Mouse (Mus musculus) MEL (cell line): ENCODE data around the gene Traip.
A peak's percentile ranks its signal among the peaks of the same experiment; 100 is the strongest.

Source experiments
- CTCF ChIP-seq, 3 experiments: IDR thresholded peaks in 2 of 3; conservative IDR thresholded peaks in 1 of 3; 2 replicates each; pipeline ENCODE4 v1.5.1; 2011 to 2012; ENCODE audit warnings: low read length in 3 of 3, low read depth in 2 of 3, mild to moderate bottlenecking in 2 of 3, improper control_type of control experiment in 1 of 3, inconsistent platforms in 1 of 3, mixed read lengths in 1 of 3, moderate library complexity in 1 of 3; ENCODE audit not compliant: control insufficient read depth in 1 of 3, insufficient read depth in 1 of 3, poor library complexity in 1 of 3, severe bottlenecking in 1 of 3
- JUND ChIP-seq: IDR thresholded peaks from 2 replicates; pipeline ENCODE4 v1.6.1; 2011; ENCODE audit warnings: low read depth, mild to moderate bottlenecking, improper control_type of control experiment, low read length
- MAZ ChIP-seq: IDR thresholded peaks from 2 replicates; pipeline ENCODE4 v1.6.1; 2012; ENCODE audit warnings: low read depth, mild to moderate bottlenecking, inconsistent platforms, low read length, improper control_type of control experiment
- POLR2A ChIP-seq, 2 experiments: IDR thresholded peaks; 2 replicates each; pipeline ENCODE4 v1.6.1; 2011 to 2012; ENCODE audit warnings: low read length in 2 of 2, mild to moderate bottlenecking in 2 of 2, control low read depth in 1 of 2, improper control_type of control experiment in 1 of 2, low read depth in 1 of 2, moderate library complexity in 1 of 2; ENCODE audit not compliant: control insufficient read depth in 1 of 2, insufficient read depth in 1 of 2, poor library complexity in 1 of 2
- ZKSCAN1 ChIP-seq: IDR thresholded peaks from 2 replicates; pipeline ENCODE4 v1.6.1; 2012; ENCODE audit warnings: low read depth, mild to moderate bottlenecking, inconsistent platforms, low read length, improper control_type of control experiment, moderate library complexity
- ZMIZ1 ChIP-seq: IDR thresholded peaks from 2 replicates; pipeline ENCODE4 v1.6.1; 2012; ENCODE audit warnings: low read depth, mild to moderate bottlenecking, inconsistent platforms, low read length, improper control_type of control experiment, moderate library complexity

DNA sequence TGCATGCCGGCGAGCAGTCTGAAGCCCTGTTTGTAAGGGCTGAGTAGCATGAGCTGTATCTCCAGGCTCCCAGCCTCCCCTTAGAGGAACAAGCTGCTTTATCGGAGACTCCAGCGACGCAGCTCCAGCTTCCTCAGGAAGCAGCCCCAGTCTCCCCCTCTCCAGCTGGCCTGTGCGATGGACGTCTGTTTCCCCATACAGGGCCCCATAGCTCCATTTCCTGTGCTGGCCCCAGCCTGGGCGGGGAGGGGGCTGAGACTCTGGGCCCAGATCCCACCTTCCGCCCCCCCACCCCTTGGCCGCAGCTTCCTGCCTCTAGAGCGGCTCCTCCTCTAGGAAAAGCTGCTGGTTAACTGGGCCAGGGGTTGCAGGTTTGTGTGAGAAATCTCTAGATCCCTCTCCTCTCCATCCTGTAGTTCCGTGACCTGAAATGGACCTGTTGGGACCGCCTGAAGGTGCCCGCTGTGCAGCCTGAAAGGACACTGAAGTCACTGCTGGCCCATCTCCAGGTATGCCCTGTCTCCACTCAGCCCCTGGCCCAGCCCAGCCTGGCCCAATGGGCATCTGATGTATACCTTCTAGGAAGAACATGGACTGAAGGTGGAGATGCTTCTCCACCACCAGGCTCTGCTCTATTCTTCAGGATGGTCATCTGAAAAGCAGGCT lies 32.9 kb downstream of the Traip start, which contains the start of gene Gm20661:
- TF ChIP-seq MAZ (peak; percentile 98), POLR2A (IDR thresholded peaks at IDR 0.05; ENCODE audit: control insufficient read depth in 1 of 2, insufficient read depth in 1 of 2, low read depth in 1 of 2, low read length in 2 of 2, poor library complexity in 1 of 2) (peak in 1 of 2 experiments; percentile 61; a peak in 1 of 4 replicates), ZMIZ1 (peak; percentile 91), JUND (peak; percentile 65; the same call in 1 of the 2 replicates), ZKSCAN1 (no peak), CTCF (IDR thresholded peaks at IDR 0.05 in 2 of 3, conservative IDR thresholded peaks at IDR 0.05 in 1 of 3; ENCODE audit: control insufficient read depth in 1 of 3, insufficient read depth in 1 of 3, low read depth in 2 of 3, low read length in 3 of 3, poor library complexity in 1 of 3, severe bottlenecking in 1 of 3) (no peak)
